Mouse (Mus musculus) neural tube, embryonic 13.5 days (tissue): ENCODE results near the gene Gm10961. TPM values are rescaled to one million over a fixed set of nuclear protein-coding genes. Genes with fewer than 3 reads are reported as not detected.
"Not testable (repeated sequence)": the region's sequence is repeated elsewhere in the genome, so short reads cannot be mapped to it uniquely, and the experiment has no call there.

Experiments
- ATAC-seq: fragments of 200-750 bp; cut with Nextera tagmentation; 2 replicates; pipeline ENCODE4 v1.8.0; 2017; ENCODE audit warnings: low read depth, mild to moderate bottlenecking, moderate TSS enrichment, moderate library complexity
- H3K27ac ChIP-seq: fragments of 300-500 bp; sonication (generic); replicated peaks from 2 replicates; pipeline ENCODE4 v1.5.1; 2015; ENCODE audit warnings: moderate library complexity, mild to moderate bottlenecking, inconsistent platforms
- H3K27me3 ChIP-seq: fragments of 300-500 bp; sonication (generic); 2 replicates; pipeline ENCODE4 v1.6.1; 2015; ENCODE audit warnings: mild to moderate bottlenecking, inconsistent platforms
- H3K36me3 ChIP-seq: fragments of 300-500 bp; sonication (generic); 2 replicates; pipeline ENCODE4 v1.6.1; 2015; ENCODE audit warnings: mild to moderate bottlenecking, inconsistent platforms
- H3K4me1 ChIP-seq: fragments of 300-500 bp; sonication (generic); replicated peaks from 2 replicates; pipeline ENCODE4 v1.6.1; 2015; ENCODE audit warnings: inconsistent platforms
- H3K4me2 ChIP-seq: fragments of 300-500 bp; sonication (generic); 2 replicates; pipeline ENCODE4 v1.6.1; 2015; ENCODE audit warnings: inconsistent platforms, mild to moderate bottlenecking, moderate library complexity
- H3K4me3 ChIP-seq: fragments of 300-500 bp; sonication (generic); 2 replicates; pipeline ENCODE4 v1.5.1; 2015; ENCODE audit warnings: mild to moderate bottlenecking, inconsistent platforms
- H3K9ac ChIP-seq: fragments of 300-500 bp; sonication (generic); 2 replicates; pipeline ENCODE4 v1.6.1; 2015; ENCODE audit warnings: moderate library complexity, mild to moderate bottlenecking, inconsistent platforms
- H3K9me3 ChIP-seq: fragments of 300-500 bp; sonication (generic); 2 replicates; pipeline ENCODE4 v1.6.1; 2016; ENCODE audit warnings: inconsistent platforms
- WGBS: fragments of 180-500 bp; shearing (Covaris S2); methylation state at CpG from one replicate; pipeline ENCODE4 v1.1.7; 2015; 5-methylcytosine and 5-hydroxymethylcytosine counted together
- polyA plus RNA-seq: library from polyadenylated mRNA; unstranded; fragments of >200 nt; fragmentation: Nextera tagmentation; extraction: Ambion mirVana; gene quantifications from 2 replicates; pipeline ENCODE4 v1.2.1, GENCODE M21; 2015

Gene Gm10961
- polyA plus RNA-seq, 1 experiment from 2014 or later: not detected

DNA sequence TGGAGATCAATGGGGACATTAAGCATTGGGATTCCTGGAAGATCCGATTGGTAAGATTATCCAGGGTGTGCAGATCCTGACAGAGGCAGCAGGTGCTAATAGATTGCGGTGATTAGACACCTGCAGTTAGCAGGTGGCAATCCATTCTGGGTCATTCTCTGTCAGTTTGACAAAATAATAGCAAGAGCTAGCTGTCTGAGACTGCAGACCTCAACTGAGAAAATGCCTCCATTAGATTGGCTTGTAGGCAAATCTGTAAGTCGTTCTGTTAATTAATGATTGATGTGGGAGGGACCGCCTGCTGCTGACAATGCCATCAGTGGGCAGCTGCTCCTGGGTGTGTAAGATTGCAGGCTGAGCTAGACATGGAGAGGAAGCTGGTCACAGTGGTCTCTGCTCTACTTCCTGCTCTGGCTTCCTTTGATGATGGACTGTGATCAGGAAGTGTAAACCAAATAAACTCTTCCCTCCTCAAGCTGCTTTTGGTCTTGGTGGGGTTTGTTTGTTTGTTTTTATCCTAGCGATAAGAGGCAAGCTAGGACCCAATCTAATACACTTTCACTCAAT, 6.6 kb downstream of the Gm10961 start:
- Histone ChIP-seq H3K36me3 (no peaks in the 10 kb centered on the region), H3K4me2 (no peak overlapping the region), H3K27me3 (no peaks in the 10 kb centered on the region), H3K9me3 (no peaks in the 10 kb centered on the region), H3K27ac (no peak overlapping the region), H3K4me1 (no peaks in the 10 kb centered on the region), H3K4me3 (no peak overlapping the region), H3K9ac (no peak overlapping the region)
- no peak for ATAC-seq
- WGBS: 56% methylated on average over 5 of the region's 5 CpGs

DNA sequence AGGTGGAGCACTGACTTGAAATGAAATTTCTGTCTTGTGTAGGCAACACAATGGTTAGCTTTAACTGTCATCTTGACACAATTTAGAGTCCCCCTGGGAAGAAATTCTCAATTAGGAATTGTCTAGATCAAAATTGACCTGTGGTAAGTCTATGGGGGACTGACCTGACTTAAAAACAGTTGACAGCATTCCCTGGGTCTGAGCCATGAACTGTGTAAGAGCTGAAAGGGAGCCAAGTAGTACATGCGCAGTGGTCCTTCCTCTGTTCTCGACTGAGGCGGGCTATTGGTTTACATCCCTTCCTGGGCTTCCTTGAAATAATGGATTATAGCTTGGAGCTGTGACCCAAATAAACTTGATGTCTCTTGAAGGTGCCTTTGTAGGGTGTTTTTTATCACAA, 15.8 kb downstream of the Gm10961 start:
- 88% methylated on average over 3 of the region's 3 CpGs for WGBS
- no peak overlapping the region for H3K27ac ChIP-seq
- no peaks in the 10 kb centered on the region for H3K4me1 ChIP-seq
- no peak for ATAC-seq
- H3K4me2 ChIP-seq: no peak overlapping the region
- no peaks in the 10 kb centered on the region for H3K27me3 ChIP-seq
- H3K9me3 ChIP-seq: no peaks in the 10 kb centered on the region
- no peak overlapping the region for H3K9ac ChIP-seq
- no peaks in the 10 kb centered on the region for H3K36me3 ChIP-seq
- no peak overlapping the region for H3K4me3 ChIP-seq

DNA sequence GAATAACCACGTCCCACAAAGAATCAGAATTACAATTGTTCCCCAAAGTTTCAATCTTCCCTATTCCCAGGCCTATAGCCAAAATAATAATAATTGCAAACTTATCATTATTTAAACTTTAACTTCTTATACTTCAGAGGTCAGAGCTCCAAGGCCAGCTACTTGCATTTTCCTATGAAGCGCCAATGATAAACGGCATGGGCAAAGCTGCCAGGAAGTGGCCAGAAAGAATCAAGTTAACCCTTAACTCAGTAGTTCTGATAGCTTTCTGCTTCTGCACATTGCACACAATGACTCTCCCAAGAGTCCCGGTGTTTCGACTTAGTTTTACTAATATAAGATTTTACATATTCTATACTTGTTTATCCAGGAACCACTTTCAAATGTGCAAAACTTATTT, 19.2 kb downstream of the Gm10961 start:
- ATAC-seq: not testable (repeated sequence)

DNA sequence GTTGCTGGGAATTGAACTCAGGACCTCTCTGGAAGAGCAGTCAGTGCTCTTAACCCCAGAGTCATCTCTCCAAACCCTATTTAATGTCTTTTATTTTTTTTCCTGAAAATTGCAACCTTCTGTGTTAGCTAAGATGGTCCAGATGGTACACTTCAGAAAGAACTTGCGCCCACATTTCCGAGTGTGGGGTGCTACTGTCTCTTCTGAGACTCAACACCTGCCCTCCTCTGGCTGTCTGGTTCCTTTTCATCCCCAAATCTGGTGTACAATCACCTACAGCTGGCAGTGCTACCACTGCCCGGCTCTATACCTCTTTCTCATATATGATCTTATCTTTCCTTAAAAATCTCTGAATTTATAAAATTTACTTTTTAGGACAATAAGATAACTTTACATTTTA, 21.8 kb downstream of the Gm10961 start:
- Histone ChIP-seq H3K36me3 (0 out of 2 replicates have a peak, but pooled peaks cover 7% of the 10 kb centered on the region), H3K9me3 (no peaks in the 10 kb centered on the region), H3K4me1 (no peaks in the 10 kb centered on the region), H3K4me3 (no peak overlapping the region), H3K9ac (no peak overlapping the region), H3K4me2 (no peak overlapping the region), H3K27me3 (no peaks in the 10 kb centered on the region), H3K27ac (no peak overlapping the region)
- no peak for ATAC-seq
- WGBS: 96% methylated on average over 3 of the region's 3 CpGs

More for the DNA sequence above, 19.2 kb downstream of the Gm10961 start:
- not testable (repeated sequence) for H3K4me1 ChIP-seq, H3K27ac ChIP-seq, H3K4me3 ChIP-seq, H3K9me3 ChIP-seq, H3K9ac ChIP-seq, H3K36me3 ChIP-seq, H3K4me2 ChIP-seq, H3K27me3 ChIP-seq
- 82% methylated on average over 5 of the region's 5 CpGs for WGBS

DNA sequence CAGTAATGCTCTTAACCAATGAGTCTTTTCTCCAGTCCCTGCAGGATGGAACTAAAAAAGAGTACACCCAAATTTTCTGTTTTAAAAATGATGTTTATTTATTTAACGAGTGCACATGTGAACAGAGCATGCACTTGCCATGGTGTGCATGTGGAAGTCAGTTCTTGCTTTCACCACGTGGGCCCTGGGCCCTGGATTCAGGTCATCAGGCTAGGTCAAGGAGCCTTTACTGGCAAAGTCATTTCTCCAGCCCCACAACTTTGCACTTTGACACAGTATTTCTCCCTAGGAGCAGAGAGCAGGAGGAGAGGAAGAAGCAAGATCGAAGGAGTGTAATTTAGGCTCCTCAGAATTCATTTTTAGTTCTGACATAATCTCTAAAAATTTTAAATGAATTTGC, 23.7 kb downstream of the Gm10961 start:
- Histone ChIP-seq H3K27me3 (no peaks in the 10 kb centered on the region), H3K9me3 (no peaks in the 10 kb centered on the region), H3K4me2 (no peak overlapping the region), H3K36me3 (peaks cover 24% of the 10 kb centered on the region), H3K4me3 (no peak overlapping the region), H3K27ac (no peak overlapping the region), H3K4me1 (no peaks in the 10 kb centered on the region), H3K9ac (no peak overlapping the region)
- 85% methylated on average over 3 of the region's 3 CpGs for WGBS
- ATAC-seq: no peak

DNA sequence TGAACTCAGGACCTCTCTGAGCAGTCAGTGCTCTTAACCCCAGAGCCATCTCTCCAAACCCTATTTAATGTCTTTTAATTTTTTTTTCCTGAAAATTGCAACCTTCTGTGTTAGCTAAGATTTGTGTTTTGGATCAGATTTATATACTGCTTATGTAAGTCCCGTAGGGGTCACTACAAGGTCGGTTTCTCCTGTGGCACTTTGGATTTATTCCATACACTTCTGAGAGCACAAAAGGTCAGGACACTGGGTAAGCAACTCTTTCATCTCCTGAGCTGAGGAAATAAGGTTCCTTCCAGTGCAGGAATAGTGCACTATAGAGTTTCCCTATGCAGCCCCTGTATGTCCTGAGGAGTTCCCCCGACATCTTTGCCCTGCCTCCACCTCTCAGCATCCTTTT, 24.4 kb downstream of the Gm10961 start:
- no peaks in the 10 kb centered on the region for H3K4me1 ChIP-seq
- no peak overlapping the region for H3K4me2 ChIP-seq
- H3K27me3 ChIP-seq: no peaks in the 10 kb centered on the region
- 76% methylated on average over 3 of the region's 3 CpGs for WGBS
- H3K4me3 ChIP-seq: no peak overlapping the region
- no peak overlapping the region for H3K27ac ChIP-seq
- H3K9ac ChIP-seq: no peak overlapping the region
- no peak for ATAC-seq
- H3K36me3 ChIP-seq: peaks cover 30% of the 10 kb centered on the region
- no peaks in the 10 kb centered on the region for H3K9me3 ChIP-seq

DNA sequence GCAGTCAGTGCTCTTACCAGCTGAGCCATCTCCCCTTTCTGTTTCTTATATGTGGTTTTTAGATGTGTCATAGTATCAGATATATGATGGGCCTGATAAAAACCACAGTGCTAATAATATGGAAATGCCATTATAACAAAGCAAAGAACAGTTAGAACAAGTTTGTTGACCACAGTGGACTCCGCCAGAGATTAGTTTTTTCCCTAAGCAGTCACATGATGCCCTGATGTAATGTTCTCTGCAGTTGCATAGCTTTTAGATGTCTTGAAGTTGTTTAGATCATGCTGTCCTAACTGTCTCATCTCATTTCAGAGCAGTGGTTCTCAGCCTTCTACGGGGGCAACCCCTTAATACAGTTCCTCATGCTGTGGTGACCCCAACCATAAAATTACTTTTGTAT, 25.0 kb downstream of the Gm10961 start:
- 96% methylated on average over 2 of the region's 2 CpGs for WGBS
- Histone ChIP-seq H3K9ac (no peak overlapping the region), H3K4me3 (no peak overlapping the region), H3K4me1 (no peaks in the 10 kb centered on the region), H3K9me3 (no peaks in the 10 kb centered on the region), H3K36me3 (peaks cover 37% of the 10 kb centered on the region), H3K27me3 (no peaks in the 10 kb centered on the region), H3K4me2 (no peak overlapping the region), H3K27ac (no peak overlapping the region)
- no peak for ATAC-seq

DNA sequence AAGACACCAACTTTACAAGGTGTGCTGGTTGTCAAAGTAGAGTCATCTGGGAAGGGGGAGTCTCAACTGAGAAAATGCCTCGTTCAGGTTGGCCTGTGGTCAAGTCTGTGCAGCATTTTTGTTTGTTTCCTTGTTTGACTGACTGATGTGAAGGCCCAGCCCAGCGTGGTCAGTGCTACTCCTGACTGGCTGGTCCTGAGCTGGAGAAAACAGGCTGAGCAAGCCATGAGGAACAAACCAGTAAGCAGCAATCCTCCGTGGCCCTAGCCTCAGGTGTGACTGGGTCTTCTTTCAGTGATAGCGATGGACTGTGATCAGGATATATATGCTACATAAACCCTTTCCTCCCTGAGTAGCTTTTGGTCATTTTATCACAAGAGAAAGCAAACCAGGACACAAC, 25.8 kb downstream of the Gm10961 start:
- peaks cover 42% of the 10 kb centered on the region for H3K36me3 ChIP-seq
- no peak overlapping the region for H3K9ac ChIP-seq
- H3K27me3 ChIP-seq: no peaks in the 10 kb centered on the region
- 79% methylated on average over 4 of the region's 4 CpGs for WGBS
- no peaks in the 10 kb centered on the region for H3K4me1 ChIP-seq
- H3K9me3 ChIP-seq: no peaks in the 10 kb centered on the region
- H3K4me3 ChIP-seq: no peak overlapping the region
- no peak for ATAC-seq
- no peak overlapping the region for H3K27ac ChIP-seq
- H3K4me2 ChIP-seq: no peak overlapping the region

DNA sequence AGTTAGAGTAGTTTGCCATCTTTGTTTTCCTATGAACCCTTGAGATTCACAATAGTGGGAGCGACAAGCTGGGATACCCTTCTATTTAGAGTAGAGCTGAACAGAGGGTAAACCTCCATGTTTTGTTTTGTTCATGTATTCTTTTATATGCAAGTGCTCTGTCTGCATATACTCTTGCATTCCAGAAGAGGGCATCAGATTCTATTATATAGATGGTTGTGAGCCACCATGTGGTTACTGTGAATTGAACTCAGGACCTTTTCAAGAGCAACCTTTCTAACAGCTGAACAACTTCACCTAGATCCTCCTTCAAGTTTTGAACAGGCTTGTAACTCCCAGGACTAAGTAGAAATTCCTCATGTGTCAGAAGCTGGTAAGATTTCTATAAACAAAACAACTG, 27.9 kb downstream of the Gm10961 start:
- Histone ChIP-seq H3K4me2 (no peak overlapping the region), H3K36me3 (peaks cover 63% of the 10 kb centered on the region), H3K27me3 (no peaks in the 10 kb centered on the region), H3K4me1 (no peaks in the 10 kb centered on the region), H3K27ac (no peak overlapping the region), H3K9ac (no peak overlapping the region), H3K4me3 (no peak overlapping the region), H3K9me3 (no peaks in the 10 kb centered on the region)
- 100% methylated on average over 1 of the region's 1 CpGs for WGBS
- no peak for ATAC-seq

DNA sequence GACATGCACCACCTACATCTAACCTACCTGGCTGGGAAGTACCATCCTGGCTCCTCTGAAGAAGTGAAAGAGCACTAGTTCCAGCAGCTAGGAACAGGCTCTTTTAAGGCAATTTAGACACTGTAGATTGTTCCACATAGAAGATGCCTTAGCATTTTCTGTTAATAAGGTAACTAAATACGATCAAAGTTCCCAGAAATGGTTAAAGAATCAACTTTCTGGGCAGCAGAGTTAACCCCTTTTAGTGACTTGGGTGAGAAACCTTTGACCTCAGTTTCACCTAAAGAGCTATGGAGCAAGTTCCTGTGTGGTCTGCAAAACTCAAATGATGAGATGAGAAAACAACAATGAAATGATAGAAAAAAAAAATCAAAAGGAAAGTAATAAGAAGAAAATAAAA, 33.5 kb downstream of the Gm10961 start:
- no peaks in the 10 kb centered on the region for H3K9me3 ChIP-seq
- no peak overlapping the region for H3K4me3 ChIP-seq
- no peak overlapping the region for H3K27ac ChIP-seq
- no peak overlapping the region for H3K9ac ChIP-seq
- no peak overlapping the region for H3K4me2 ChIP-seq
- WGBS: 98% methylated on average over 1 of the region's 1 CpGs
- no peak for ATAC-seq
- H3K4me1 ChIP-seq: no peaks in the 10 kb centered on the region
- H3K27me3 ChIP-seq: no peaks in the 10 kb centered on the region
- peaks cover 98% of the 10 kb centered on the region for H3K36me3 ChIP-seq

DNA sequence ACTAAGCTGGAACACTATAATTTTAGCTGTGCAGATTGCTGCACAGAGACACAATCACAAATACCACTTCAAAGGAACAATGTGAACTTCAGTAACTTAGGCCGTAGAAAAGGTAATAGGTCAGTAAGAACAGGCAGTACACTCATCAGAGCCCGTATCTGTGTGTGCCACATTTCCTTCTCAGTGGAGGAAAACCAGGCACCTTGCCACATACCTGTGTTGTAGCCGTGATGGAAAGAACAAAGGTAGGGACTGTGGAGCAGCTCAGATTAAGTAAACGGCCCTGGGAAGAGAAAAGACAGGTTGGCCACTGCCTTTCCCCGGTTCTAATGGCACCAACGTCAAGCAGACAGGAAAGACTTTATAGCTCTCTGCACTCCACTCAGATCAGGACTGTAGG, 36.3 kb downstream of the Gm10961 start:
- WGBS: 90% methylated on average over 6 of the region's 6 CpGs
- no peak overlapping the region for H3K9ac ChIP-seq
- H3K27me3 ChIP-seq: no peaks in the 10 kb centered on the region
- H3K4me1 ChIP-seq: no peaks in the 10 kb centered on the region
- no peak overlapping the region for H3K4me3 ChIP-seq
- no peak overlapping the region for H3K27ac ChIP-seq
- H3K9me3 ChIP-seq: no peaks in the 10 kb centered on the region
- ATAC-seq: no peak
- no peak overlapping the region for H3K4me2 ChIP-seq
- peaks cover 94% of the 10 kb centered on the region for H3K36me3 ChIP-seq

DNA sequence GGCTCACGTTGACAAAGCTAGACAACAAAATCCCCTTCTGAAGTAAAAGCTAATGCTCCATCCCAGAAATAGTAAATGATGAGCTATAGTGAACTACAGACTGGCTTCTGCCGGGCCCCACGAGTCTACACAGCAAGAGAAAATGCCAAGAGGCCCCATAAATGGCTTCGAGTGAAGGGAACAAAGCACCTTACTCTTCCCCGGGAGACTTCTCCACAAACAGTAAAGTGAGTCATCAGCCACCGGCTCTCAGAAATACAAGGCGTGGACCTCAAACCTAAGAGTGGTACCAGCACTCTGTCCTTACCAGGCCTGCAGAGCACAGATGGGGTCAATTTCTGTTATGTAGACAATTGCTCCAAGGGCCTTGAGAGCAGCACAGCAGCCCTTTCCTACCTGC, 37.7 kb downstream of the Gm10961 start:
- Histone ChIP-seq H3K9ac (no peak overlapping the region), H3K27ac (no peak overlapping the region), H3K27me3 (no peaks in the 10 kb centered on the region), H3K4me1 (no peaks in the 10 kb centered on the region), H3K36me3 (peaks cover 90% of the 10 kb centered on the region), H3K9me3 (no peaks in the 10 kb centered on the region), H3K4me2 (no peak overlapping the region), H3K4me3 (no peak overlapping the region)
- 86% methylated on average over 7 of the region's 7 CpGs for WGBS
- no peak for ATAC-seq

DNA sequence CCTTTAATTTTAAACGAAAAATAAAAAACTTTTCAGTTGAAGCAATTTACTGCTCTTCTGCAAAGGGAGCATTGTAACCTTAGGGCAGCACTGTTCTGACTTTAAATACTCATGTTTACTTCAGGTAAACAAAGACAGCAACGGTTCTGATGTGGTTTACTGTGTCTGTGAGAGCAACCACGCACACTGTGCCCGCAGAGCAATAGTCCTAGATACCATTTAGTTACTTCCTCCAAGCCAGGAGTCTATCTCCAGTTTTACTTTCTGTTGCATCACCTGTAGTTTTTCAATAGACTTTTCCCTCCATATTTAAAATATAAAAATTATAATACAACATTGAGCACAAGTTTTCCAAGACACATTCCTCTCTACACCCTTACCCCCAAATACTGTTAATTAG, 39.4 kb downstream of the Gm10961 start:
- Histone ChIP-seq H3K9me3 (no peaks in the 10 kb centered on the region), H3K4me1 (no peaks in the 10 kb centered on the region), H3K36me3 (peaks cover 90% of the 10 kb centered on the region), H3K4me2 (no peak overlapping the region), H3K4me3 (no peak overlapping the region), H3K27ac (no peak overlapping the region), H3K9ac (no peak overlapping the region), H3K27me3 (no peaks in the 10 kb centered on the region)
- ATAC-seq: no peak
- WGBS: 89% methylated on average over 4 of the region's 4 CpGs
